Mouse (Mus musculus) stomach, postnatal 0 days (tissue): Measurements from ENCODE around the gene Fshr.

ENCODE experiments used
- CTCF ChIP-seq: IDR thresholded peaks from 2 replicates; pipeline ENCODE4 v1.5.1; 2016; ENCODE audit warnings: antibody characterized with exemption, low read depth, mild to moderate bottlenecking, moderate library complexity
- EP300 ChIP-seq: optimal IDR thresholded peaks from 2 replicates; pipeline ENCODE3; 2016; ENCODE audit warnings: antibody characterized with exemption

GRCm38 (mm10) chr17:89013691-89014090 is 186.8 kb downstream of the Fshr start:
- TF ChIP-seq CTCF (no peak), EP300 (no peak)
